Mouse (Mus musculus) liver, adult 2 months (tissue): ENCODE results near the gene Gpd1.

Experiments used
- CTCF ChIP-seq: fragments of 200-500 bp; IDR thresholded peaks from 2 replicates; pipeline ENCODE4 v1.5.1; 2011; ENCODE audit warnings: low read depth, low read length, control low read depth
- POLR2A ChIP-seq: fragments of 200-500 bp; IDR thresholded peaks from 2 replicates; pipeline ENCODE4 v1.6.1; 2011; ENCODE audit warnings: low read length, control low read depth; ENCODE audit not compliant: insufficient read depth; ENCODE audit errors: extremely low read depth

GRCm38 (mm10) chr15:99736675-99737074, 19.4 kb downstream of the Gpd1 start:
- TF ChIP-seq POLR2A (no peak), CTCF (no peak)
